In the genomic region with DNA sequence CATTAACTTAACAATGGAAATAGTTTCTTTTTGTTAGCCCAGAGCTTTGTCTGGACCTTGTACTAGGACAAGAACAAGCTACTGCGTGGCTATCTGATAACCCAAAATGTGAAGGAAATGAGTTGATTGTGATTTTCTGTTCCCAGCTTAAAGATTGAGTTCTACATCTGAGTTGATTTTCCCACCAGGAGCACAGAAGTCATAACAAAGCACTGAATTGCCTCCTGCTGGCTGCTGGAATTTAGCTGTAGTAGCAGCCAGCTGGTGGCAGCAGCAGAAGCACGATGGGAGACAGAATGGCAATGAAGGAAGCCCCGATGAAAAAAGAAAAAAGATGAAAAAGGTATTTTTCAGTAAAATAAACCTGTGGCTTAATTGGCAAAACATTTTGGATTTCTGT, we compare ENCODE assay signal across 9 mouse cellular contexts. TPM values are rescaled to one million over a fixed set of nuclear protein-coding genes. Genes with fewer than 3 reads are reported as not detected.
DNase-seq lines count a peak whose midpoint lies in the region; ATAC-seq and TF ChIP-seq lines count a peak whose summit lies in the region.
"Had no signal": no experiment of that assay in that cellular context is flagged by ENCODE, and none has a peak within 500 bp of the region (broad histone marks: within the 10 kb centered on the region; RNA-seq: fewer than 3 reads in every experiment).

No protein-coding gene starts in this region.

- peak overlapping the region; percentile 63 for H3K27ac ChIP-seq in heart, postnatal 0 days (ENCODE audit: low read depth)
- no peak overlapping the region for H3K27ac ChIP-seq in embryonic fibroblast, embryonic 13.5 days (ENCODE audit: insufficient read depth, low read length)
- peak overlapping the region; percentile 58; the same call in 1 of the 2 replicates for H3K27ac ChIP-seq in midbrain, embryonic 15.5 days

- no peak for TF ChIP-seq EP300 in heart, postnatal 0 days (IDR thresholded peaks at IDR 0.05; ENCODE audit: low read depth)

- intact Hi-C loops in heart, postnatal 25 days (cut with DNase I) = loop anchor here (2.0 to 5.0 kb wide), 2 partner anchors 41 to 115 kb away; no protein-coding TSS in a partner anchor

- no peak for ATAC-seq in heart, postnatal 0 days (ENCODE audit: insufficient read depth, low read depth)
- no peak for ATAC-seq in midbrain, embryonic 15.5 days (replicated peaks)
- no peak for ATAC-seq in activated CD4-positive, CD25-positive, alpha-beta regulatory T cell, adult 4 months

- TF ChIP-seq CTCF in heart, postnatal 0 days (IDR thresholded peaks at IDR 0.05; ENCODE audit: low read depth) = peak; percentile 51
- TF ChIP-seq CTCF in embryonic fibroblast, embryonic 13.5 days (IDR thresholded peaks at IDR 0.05; ENCODE audit: borderline replicate concordance, insufficient read depth, low read length) = peak; percentile 29; the same call in 1 of the 2 replicates

- no peak for DNase-seq in heart, postnatal 0 days (ENCODE audit: low spot score)
- DNase-seq in heart, postnatal 25 days (ENCODE audit: low spot score) = no peak
- DNase-seq in 3134 (ENCODE audit: extremely low read depth, insufficient read length, low spot score) = peak; percentile 6
- peak; percentile 41 for DNase-seq in MN1 (ENCODE audit: low spot score)
- DNase-seq in yolk sac, embryonic 10.5 days (ENCODE audit: low spot score) = no peak

- TF ChIP-seq POLR2A in embryonic fibroblast, embryonic 13.5 days (IDR thresholded peaks at IDR 0.05; ENCODE audit: low read depth, low read length) = no peak

- no peak overlapping the region for H3K4me2 ChIP-seq in heart, postnatal 0 days (ENCODE audit: low read depth, low read length)
- H3K4me2 ChIP-seq in midbrain, embryonic 15.5 days = no peak overlapping the region

- no peaks in the 10 kb centered on the region for H3K36me3 ChIP-seq in heart, postnatal 0 days (replicated peaks; ENCODE audit: control insufficient read depth, insufficient read depth, low read length)
- H3K36me3 ChIP-seq in midbrain, embryonic 15.5 days (replicated peaks) = no peaks in the 10 kb centered on the region

- H3K27me3 ChIP-seq in heart, postnatal 0 days (ENCODE audit: control insufficient read depth, insufficient read depth, low read length) = no peaks in the 10 kb centered on the region
- H3K27me3 ChIP-seq in midbrain, embryonic 15.5 days (replicated peaks) = no peaks in the 10 kb centered on the region

- no peaks in the 10 kb centered on the region for H3K9me3 ChIP-seq in heart, postnatal 0 days (replicated peaks; ENCODE audit: control insufficient read depth, low read length)
- H3K9me3 ChIP-seq in midbrain, embryonic 15.5 days = no peaks in the 10 kb centered on the region

- H3K4me3 ChIP-seq in heart, postnatal 0 days (ENCODE audit: low read depth, low read length) = no peak overlapping the region
- H3K4me3 ChIP-seq in embryonic fibroblast, embryonic 13.5 days (ENCODE audit: insufficient read depth, low read length) = no peak overlapping the region
- no peak overlapping the region for H3K4me3 ChIP-seq in midbrain, embryonic 15.5 days

- H3K4me1 ChIP-seq in heart, postnatal 0 days (ENCODE audit: control insufficient read depth, insufficient read depth) = no peaks in the 10 kb centered on the region
- peaks cover 4% of the 10 kb centered on the region; the same call in 1 of the 2 replicates for H3K4me1 ChIP-seq in embryonic fibroblast, embryonic 13.5 days (ENCODE audit: control insufficient read depth, insufficient read depth, low read length)
- H3K4me1 ChIP-seq in midbrain, embryonic 15.5 days = peaks cover 8% of the 10 kb centered on the region; the same call in 1 of the 2 replicates

- no peak overlapping the region for H3K9ac ChIP-seq in heart, postnatal 0 days (replicated peaks; ENCODE audit: low read depth, low read length)
- H3K9ac ChIP-seq in midbrain, embryonic 15.5 days = no peak overlapping the region

- WGBS in heart, postnatal 0 days = 6% methylated on average over 3 of the region's 3 CpGs
- 14% methylated on average over 3 of the region's 3 CpGs for WGBS in midbrain, embryonic 15.5 days

RNA-seq across cellular contexts. Expression of gene Mbtps2, which starts 2.9 kb away (rescaled TPM):
- total RNA-seq in heart, postnatal 0 days (2014; rRNA removed; ENCODE audit: low replicate concordance) = 2.5 and 3.9 TPM in 2 replicates
- 7.4 and 8.5 TPM in 2 replicates for polyA plus RNA-seq in heart, postnatal 0 days (2015; fragmentation: Nextera tagmentation; extraction: Ambion mirVana)
- 10 to 100 TPM; 10.7 to 12.2 TPM for total RNA-seq in heart, postnatal 25 days (2021)
- 38.9 and 41.3 TPM in 2 replicates for polyA plus RNA-seq in embryonic fibroblast, embryonic 13.5 days (2011; ENCODE audit: insufficient read length, low read depth, missing spikeins)
- polyA plus RNA-seq in midbrain, embryonic 15.5 days (2015; fragmentation: Nextera tagmentation; extraction: Ambion mirVana) = 29.0 and 29.3 TPM in 2 replicates
- 10 to 100 TPM; 14.5 to 15.1 TPM for polyA plus RNA-seq in activated CD4-positive, CD25-positive, alpha-beta regulatory T cell, adult 4 months (2017; shearing (Covaris generic))

RNA-seq across cellular contexts. Expression of gene Yy2, which starts 32.7 kb away (rescaled TPM):
- total RNA-seq in heart, postnatal 0 days (2014; rRNA removed; ENCODE audit: low replicate concordance) = 1.4 and 2.6 TPM in 2 replicates
- 1.6 and 1.7 TPM in 2 replicates for polyA plus RNA-seq in heart, postnatal 0 days (2015; fragmentation: Nextera tagmentation; extraction: Ambion mirVana)
- under 1 TPM; 0.22 to 0.39 TPM for total RNA-seq in heart, postnatal 25 days (2021)
- polyA plus RNA-seq in embryonic fibroblast, embryonic 13.5 days (2011; ENCODE audit: insufficient read length, low read depth, missing spikeins) = 0.47 and 2.2 TPM in 2 replicates
- polyA plus RNA-seq in midbrain, embryonic 15.5 days (2015; fragmentation: Nextera tagmentation; extraction: Ambion mirVana) = 1.5 and 2.1 TPM in 2 replicates
- 1 to 10 TPM; 4.3 to 4.7 TPM for polyA plus RNA-seq in activated CD4-positive, CD25-positive, alpha-beta regulatory T cell, adult 4 months (2017; shearing (Covaris generic))
- polyA plus RNA-seq: large intestine, adult 2 months had no signal

Comparison
In these comparisons a context has a peak if more than half of its experiments do, and no peak if none do; other contexts are left out.
1. DNase-seq: peak in 3134 (single experiment) and MN1 (single experiment); none in heart, postnatal 0 days (single experiment), heart, postnatal 25 days (single experiment) and yolk sac, embryonic 10.5 days (single experiment).